Mouse (Mus musculus): ENCODE measurements around the gene Gm49388. TPM values are rescaled to one million over a fixed set of nuclear protein-coding genes. Genes with fewer than 3 reads are reported as not detected.
"Not testable (repeated sequence)": the region's sequence is repeated elsewhere in the genome, so short reads cannot be mapped to it uniquely, and the experiment has no call there.

Gene Gm49388
- polyA plus RNA-seq, 2 experiments from 2014 or later: 0.65 to 0.99 TPM

DNA sequence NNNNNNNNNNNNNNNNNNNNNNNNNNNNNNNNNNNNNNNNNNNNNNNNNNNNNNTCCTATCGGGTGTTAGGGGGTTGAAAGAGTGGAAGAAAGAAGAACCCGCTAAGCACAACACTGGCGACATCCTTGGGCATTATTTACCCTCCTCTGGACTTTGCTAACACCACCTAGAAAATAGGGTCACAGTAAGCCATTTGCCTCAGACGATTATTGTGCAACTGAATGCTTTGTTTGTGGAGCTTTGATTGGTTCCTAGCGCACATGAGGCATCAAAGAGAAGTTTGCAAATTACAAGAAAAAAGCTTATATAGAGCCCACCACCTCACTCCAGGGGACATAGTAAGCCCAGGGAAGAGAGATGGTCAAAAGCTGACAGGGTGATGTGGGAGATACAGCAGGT, 23.4 kb downstream of the Gm49388 start:
- no peak for ATAC-seq

DNA sequence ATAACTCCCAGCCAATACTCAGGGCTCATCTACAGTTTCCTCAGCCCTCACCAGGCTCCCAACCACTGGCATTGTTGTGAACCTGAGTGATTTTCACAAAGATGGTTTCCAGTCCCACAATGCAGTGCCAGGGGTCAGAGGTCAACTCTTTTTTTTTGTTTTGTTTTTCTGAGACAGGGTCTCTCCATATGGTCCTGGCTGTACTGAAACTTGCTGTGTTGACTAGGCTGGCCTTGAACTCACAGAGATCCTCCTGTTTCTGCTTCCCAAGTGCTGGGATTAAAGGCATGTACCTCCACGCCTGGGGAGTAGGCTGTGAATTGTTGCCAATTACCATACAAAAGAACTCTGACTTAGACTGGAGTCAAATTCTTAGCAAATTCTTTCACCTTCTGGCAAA, 24.4 kb downstream of the Gm49388 start:
- ATAC-seq: no peak

DNA sequence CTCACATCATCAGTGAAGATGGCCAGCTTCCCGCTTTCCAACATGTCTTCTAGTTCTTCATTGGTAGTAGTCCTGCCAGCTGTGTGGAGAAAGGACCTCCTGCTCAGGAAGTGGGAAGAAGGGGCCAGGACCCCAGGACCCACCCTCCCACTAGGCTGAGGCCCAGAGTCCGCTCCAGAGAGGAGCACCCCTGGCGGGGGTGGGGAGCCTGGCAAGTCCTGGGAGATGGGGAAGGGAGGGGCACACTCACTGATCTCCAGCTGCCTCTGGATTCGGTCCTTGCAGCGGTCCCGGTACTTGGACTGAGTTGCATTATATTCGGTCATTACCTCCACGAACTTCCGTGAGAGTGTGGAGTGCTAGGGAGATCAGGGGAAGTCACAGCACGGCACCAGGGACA, 25.2 kb downstream of the Gm49388 start:
- no peak for ATAC-seq

DNA sequence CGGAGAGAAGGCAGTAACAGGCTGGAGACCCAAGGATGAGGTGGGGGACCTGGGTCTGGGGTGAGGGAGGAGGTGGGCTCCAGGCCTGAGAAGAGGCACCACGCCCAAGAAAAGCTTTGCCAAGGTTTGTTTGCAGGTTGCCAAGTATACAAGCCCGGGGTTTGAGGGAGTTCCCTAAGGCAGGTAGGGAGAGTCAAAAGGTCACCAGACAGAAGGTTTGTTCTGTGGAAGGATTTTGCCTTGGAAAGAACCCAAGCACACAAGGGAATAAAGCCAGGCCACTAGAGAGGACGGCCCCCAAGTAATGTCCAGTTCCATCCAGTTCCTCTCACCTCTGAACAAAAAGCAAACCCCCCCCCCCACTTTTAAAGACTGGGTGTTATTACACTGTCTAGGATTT, 25.8 kb downstream of the Gm49388 start:
- no peak for ATAC-seq

DNA sequence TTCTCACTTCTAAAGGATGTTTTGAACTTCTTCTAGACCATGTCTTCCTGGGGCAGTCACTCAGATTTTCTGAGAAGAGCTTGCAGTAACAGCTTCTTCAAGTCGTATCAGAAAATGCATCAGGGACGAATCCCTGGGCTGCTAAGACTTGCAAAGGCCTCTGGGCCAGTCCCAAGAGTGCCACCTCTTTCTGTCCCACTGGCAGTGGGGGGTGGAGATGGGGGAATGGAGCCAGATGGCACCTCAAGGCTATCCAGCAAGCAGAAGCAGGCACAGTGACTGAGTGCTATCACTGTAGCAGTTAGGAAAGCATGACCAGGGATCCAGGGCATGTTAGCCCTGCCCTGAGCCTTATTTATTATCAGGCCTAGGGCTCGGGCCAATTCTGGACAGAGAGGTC, 26.9 kb downstream of the Gm49388 start:
- ATAC-seq: no peak

DNA sequence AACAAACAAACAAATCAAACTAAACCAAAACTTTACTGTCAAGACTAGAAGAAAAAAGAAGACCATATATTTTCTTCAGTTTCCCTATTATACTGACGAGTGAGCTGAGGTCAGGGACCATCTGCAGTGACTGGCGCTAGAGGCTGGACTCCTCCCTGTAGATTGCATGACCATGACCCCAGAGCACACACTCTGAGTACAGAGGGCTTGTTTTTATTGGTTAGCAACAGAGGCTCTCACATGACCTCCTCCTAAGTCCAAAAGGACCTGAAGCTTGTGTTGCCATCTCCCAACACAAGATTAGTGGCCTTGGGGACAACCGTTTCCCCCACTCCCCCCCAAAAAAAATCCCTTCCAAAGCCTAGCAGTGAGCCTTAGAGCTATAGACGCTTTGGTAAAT, 28.4 kb downstream of the Gm49388 start:
- no peak for ATAC-seq

DNA sequence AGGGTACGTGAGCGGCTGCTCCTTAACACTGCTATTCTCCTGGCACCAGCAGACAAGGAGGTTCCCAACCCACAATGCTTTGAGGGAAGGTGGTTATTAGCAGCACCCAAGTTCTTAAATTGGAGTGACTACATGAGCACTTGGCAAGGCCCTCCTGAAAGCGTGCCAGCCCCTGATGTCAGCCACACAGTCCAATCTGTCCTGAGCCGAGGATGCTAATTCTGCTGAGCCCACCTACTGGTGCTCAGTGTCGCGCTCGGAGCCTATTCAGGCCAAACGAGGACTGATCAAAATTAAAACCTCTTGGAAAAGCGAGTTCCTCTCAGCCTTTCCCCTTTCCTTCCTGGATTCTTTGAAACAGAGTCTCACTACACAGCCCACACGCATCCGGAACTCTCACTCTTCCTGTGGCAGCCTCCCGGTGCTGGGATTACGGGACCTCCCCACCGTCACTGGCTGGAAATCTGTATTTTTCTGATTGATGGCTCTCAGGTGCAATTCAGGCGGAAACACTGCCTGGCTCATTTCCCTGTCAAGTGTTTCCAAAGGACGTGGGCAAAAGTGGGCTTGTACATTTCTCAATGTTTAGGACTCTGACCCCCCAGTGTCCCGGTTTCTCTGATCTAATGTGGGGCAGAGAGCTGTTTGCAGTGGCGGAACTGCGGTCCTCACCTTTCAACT, 29.0 kb downstream of the Gm49388 start:
- no peak for ATAC-seq

DNA sequence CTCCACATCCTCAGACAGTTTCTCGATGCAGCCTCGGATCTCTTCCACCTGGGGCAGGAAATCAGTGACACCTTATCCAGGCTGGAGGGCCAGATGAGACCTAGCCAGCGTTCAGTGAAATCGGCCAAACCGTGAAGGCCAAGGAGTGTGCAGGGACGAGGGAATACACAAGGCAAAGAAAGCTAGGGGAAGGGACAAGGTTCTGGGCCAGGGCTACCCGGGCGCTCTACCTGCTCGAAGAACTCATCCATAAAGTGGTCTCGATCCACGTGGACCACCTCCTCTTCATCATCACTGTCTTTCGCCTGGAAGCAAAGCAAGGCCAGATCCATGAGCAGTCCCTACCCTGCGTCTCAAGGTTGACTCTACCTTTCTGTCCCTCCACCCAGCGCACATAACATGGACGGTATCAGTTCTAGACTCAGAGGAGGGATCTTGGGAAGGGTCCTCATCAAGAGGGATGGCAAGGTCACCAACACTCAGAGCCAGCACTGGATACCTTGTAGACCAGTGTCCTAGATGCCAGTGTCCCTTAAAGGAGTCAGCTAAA, 29.8 kb downstream of the Gm49388 start:
- no peak for ATAC-seq

DNA sequence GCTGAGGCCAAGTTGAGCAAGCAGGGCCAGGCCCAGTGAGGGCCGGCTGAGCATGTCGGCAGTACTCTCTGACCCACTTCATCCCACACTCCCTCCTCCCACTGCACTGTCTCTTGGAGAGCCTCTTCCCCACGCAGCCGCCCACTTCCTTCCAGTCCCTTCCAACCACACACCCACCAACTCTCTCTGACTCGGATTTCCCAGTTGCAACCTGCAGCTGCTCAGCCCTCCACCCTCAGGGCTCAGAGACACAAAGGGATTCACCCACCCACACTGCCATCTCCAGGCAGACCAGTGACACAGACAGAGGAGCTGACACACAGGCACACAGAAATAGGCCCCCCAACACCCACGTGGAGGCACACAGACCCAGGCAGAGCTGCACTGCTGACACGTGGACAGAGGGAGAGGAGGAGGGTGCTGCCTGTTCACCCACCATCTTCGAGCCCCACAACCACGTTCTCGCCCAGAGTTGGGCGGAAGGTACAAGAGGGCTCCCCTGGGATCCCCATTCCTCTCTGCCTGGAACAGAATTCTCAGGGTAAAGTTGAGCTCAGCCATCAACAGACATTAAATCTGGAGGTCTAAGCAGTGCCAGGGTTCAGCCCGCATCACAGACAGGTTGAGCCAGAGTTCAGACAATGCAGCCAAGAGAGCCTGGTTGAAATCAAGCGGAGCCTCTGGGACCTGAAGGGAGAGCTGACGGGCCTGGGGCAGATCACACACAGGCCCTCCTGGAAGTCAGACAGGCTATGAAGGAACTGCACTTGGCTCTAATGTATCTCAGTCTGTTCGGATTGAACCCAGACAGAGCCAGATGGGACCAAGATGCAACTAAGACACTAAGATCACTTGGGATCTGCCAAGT, 30.8 kb downstream of the Gm49388 start:
- ATAC-seq: no peak

DNA sequence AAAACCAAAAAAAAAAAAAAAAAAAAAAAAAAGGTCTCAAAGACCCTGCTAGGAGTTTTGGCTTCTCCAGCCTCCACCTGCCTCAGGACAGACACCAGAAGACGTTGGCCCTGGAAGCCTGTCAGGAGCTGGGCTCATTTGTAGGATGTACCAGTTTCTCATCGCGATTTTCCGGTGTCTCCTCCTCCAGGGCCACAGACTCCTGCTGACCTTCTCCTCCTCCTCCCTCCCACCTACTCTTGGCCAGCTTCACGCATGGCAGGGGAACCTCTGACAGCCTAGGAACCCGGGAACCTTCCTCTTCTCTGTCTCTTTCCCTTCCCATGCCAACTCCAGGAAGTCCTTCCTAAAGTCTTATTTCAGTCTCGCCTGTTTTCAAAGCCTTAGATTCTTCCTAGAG, 31.6 kb downstream of the Gm49388 start:
- no peak for ATAC-seq

DNA sequence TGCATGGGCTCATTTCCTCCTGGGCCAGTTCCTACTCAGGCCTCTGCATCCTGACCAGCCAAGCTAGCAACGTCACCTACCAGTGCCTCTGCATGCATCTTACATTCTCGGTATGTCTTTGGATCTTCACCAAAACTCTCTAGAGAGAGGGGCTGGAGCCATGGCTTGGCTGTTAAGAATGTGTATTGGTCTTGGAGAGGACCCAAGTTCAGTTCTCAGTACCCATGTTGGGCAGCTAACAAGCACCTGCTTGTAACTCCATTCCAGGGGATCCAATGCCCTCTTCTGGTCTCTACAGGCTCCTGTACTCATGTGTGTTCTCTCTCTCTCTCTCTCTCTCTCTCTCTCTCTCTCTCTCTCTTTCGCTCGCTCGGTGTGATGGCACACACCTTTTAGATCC, 32.4 kb downstream of the Gm49388 start:
- ATAC-seq: no peak

DNA sequence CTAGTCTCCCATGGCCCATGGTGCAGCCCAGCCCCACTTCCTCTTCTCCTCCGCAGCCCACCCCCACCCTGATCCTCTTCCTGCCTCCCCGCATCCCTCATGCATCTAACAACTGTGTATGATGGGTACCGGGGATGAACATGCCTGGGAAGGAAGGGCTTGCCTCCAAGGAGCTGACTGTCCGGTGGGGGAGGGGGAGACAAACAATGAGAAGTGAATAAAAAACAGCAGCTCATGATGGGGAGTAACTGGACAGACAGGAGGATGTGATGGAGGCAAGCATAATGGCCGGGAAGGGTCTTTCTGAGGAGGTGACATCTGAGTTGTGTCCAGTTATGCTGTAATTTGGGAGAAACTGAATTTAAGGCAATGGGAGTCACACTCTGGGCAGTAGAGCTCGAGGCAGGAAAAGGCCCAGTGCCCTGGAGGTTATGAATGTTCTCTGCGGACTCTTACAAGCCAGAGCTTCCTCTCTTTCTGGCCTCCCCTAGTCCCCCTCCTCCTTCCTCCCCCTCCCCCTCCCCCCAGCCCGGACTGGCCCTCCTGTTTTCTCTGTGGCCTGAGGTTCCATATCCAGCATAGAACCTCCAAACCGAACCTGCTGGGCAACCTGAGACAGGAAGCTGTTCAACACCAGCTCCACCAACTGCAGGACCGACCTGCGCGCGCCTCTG, 35.6 kb downstream of the Gm49388 start:
- no peak for ATAC-seq

DNA sequence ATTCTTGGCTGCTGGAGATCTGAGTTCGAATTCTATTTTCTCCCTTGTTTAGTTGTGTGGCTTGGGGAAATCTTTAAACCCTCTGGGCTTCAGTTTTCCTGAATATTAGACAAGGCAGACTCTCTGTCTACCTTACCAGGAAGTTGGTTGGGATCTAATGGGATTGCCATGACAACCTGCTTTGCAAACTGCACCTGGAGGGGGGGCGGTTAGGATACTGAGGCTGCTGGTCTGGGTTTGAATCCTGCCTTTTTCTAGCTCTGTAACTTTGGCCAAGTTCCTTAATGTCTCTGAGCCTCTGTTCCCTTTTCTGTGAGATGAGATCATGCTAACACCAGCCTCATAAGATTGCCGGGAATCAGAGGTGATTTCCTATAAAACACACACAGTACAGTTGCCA, 37.1 kb downstream of the Gm49388 start:
- no peak for ATAC-seq

DNA sequence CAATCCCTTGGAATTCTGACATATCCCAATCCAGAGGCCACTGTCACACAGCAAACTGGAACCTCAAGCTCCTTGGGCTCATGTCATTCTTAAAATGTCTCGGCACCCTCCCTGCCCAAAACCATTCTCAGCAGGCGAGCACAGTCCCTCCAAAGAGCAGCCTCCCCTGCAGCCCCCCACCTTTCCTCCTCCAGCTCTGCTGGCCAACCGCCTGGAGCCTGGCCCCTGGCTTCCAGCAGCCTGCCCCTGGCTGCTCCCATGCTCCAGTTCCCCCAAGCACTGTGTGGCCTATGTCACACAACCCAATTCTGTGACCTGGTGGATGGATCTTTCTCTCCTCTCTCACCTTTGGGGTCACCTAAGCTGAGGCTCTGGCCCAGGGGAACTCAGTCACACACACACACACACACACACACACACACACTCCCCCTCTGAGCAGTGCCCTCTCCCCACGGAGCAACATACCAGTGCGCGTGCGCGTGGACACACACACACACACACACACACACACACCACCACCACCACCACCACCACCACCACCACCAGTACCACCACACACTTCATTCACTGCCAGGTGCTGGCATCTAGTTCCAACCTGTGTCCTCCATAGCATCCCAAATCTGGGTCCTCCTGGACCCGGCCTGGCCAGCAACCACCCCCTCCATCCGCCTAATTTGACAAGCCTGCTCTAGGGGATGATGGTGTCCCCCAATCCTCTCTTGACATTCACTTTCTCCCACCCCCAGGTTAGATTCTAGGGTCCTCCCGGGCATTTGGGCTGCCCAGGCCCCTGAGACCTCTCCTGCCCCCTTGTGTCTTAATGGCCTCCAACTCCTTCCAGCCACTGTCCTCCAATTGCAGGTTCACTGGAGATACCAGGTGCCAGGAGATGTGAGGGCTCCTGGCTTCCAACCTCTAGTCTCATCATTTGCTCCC, 38.1 kb downstream of the Gm49388 start:
- ATAC-seq: no peak

DNA sequence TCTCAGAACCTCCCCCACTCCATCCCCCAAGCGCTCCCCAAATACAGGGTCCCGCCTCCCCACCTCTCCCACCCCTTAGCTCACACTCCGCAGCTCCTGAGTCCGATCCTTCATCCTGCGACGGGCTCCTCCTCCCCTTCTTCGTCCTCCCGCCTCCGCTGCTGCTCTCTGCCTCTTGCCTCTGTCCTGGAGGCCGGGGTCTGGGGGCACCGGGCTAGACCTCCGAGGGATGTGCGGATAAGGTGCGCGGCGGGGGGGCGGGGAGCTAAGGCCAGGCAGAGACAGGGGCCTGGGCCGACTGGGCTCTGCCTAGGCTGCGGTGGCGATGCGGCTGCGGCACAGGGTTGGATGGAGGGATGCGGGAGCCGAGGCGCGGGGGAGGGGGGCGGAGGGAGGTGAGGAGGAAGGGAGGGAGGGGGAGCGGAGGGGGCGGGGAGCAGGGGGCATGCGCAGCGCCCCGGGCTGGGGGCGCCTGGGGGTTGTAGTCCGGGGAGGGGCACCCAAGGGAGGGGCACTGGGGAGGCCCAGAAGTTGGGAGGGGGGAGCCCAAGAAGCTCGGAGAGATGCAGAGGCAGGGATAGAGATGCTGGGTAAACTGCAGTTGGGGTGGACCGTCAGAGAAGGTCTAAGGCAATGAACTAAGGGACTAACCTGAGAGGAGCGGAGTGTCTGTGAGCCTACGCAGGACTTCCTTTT, 38.9 kb downstream of the Gm49388 start, which contains the start of the genes Stx4a and Stx1b:
Stx4a (plus strand) TSS at position 119 of the 696 bp plus-strand sequence.
Stx1b (minus strand) TSS at position 374 of the 696 bp plus-strand sequence.
- ATAC-seq: no peak

DNA sequence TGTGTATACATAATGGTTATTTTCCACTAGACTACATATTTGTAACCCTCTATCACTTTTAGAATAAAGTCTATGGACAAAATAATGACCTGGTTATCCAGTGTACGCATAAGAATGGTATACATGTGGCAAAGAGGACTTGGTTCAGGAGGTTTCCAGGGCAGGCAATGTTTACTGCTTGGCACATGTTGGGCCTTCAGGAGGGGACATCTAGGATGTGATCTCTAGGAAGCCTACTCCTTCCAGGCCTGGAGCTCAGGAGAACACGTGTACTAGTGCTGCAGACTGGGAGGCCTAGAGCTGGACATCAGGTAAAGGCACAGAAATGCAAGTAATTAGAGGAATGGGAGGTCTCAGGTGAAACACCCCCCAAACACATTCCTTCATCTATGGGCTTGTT, 50.1 kb downstream of the Gm49388 start:
- no peak for ATAC-seq

DNA sequence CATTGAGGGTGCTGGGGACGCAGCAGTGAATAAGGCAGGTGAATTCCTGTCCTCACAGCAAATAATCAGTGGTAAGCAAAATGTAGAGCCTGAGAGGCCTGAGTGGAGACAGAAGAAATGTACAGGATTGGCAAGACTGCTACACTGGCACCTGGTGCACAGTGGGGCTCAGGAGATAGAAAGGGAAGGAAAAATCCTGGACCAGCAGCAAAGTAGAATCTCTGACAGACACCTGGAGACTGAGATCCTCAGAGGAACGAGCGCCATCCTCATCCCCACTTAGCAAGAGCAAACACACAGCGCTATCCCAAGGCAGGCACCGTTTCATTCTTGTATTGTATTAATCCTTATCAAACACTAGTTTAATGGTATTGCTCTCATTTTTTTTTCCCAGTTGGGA, 52.1 kb downstream of the Gm49388 start:
- no peak for ATAC-seq

DNA sequence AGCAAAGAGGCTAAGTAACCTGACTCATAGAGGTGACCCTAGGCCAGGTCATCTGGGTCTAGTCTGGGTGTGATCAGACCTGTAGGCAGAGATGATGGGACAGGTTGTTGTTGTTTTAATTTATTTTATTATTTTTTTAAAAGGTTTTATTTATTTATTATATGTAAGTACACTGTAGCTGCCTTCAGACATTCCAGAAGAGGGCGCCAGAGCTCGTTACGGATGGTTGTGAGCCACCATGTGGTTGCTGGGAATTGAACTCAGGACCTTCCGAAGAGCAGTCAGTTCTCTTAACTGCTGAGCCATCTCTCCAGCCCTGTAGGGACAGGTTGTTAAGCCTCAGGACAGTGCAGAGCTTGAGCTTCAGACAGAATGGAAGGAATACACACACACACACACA, 52.5 kb downstream of the Gm49388 start:
- not testable (repeated sequence) for ATAC-seq

DNA sequence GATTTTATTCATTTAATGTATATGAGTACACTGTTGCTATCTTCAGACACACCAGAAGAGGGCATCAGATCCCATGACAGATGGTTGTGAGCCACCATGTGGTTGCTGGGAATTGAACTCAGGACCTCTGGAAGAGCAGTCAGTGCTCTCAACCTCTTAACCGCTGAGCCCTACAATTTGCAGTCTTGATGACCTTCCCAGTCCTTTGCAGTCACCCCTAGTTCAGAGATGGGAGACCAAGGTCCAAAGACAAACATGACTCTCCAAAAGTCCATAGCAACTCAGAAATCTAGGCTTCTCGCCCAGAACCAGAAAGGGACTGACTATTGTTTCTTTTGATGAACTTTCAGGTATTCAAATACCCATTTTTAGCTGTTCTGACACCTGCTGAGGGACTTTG, 54.6 kb downstream of the Gm49388 start:
- not testable (repeated sequence) for ATAC-seq

DNA sequence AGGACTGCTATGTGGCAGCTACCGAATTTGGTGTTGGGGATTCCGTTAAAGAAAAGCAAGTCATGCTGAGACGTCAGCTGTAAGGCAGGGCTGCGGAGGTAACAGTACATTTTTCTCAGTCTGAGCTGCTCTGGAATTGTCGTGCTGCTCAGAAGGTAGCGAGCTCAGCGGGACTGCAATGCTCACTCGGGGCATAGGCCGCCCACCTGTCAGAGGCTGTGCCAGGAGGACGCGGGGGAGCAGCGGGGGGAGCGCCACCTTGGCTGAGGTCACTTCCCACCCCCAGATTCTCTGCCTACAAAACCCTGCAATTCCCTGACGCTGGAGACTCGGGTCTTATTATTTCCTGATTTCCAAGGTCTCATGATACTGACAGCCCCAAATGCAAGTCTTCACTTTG, 55.5 kb downstream of the Gm49388 start:
- ATAC-seq: peak; percentile 23

DNA sequence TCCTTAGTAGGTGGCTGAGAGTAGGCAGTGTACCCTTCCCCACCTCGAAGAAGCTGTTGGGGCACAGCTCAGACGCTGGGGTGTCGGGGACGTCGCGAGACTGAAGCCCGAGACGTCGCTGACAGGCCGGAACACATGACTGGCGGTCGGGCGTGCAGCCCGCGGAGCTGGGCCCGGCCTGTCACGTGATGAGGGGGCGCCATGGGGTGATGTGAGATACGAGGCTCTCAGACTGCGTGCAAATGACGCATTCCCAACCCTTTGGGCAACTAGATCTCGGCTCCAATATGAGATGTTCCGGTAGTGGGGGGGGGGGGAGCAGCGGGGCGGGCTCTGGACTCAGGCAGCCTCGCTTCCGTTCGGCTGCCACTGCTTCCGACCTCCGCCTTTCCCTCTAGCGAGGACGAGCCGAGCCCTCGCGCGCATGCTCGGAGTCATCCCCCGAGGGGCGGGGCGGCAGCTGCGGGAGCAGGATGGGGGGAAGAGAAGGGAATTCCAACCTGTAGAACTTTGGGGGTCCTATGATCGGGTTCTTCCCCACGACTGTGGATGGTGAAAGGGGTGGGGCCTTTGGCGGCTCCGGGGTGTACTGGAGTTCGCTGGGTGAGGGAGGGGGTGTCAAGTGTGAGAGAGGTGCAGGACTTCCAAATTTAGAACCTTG, 56.1 kb downstream of the Gm49388 start:
- peak; percentile 77 for ATAC-seq

Measured in CD4-positive, CD25-positive, alpha-beta regulatory T cell, adult 4 months (primary cell).